Mouse (Mus musculus): Measurements from ENCODE around the gene Miga1. TPM values are rescaled to one million over a fixed set of nuclear protein-coding genes. Genes with fewer than 3 reads are reported as not detected.

Gene Miga1
- polyA plus RNA-seq (2012; rRNA removed), result 10.1 and 10.6 TPM in 2 replicates

DNA sequence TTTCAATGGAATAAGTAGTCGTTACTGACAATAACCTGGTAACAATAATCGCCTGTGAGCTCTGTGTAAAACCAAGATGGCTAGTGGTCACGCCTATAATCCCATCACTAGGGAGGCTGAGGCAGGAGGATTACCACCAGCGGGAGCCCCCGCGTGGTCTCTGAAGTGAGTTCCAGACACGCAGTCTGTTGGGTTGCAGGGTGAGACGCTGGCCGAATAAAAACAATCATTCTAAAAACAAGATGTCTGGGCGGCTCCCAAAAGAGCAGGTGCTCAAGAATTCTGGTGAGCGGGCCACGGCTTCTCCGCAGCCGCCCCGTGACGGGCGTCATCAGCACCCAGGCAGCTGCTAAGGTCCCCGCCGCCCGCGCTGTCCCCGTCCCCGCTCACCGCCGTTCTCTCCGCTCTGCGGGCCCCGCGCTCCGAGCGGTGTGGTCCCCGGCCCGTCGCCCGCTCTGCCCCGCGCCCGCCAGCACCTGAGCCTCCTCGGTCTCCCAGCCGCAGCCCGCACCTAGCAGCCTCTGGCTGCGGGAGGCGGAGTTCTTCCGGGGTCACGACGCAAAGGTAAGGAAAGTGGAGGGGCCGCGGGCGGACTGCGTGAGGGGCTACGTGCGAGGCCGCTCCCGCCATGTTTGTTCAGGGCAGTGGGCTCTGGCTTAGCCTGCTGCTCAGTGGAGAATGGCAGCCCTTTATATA is at the start of gene Miga1:
TSS of gene Miga1 (minus strand) at position 546 of the 696 bp plus-strand sequence.
- H3K27me3 ChIP-seq (replicated peaks; ENCODE audit: control insufficient read depth, insufficient read depth, low read length), result no peaks in the 10 kb centered on the region
- peak; percentile 72 for DNase-seq
- H3K4me3 ChIP-seq (ENCODE audit: insufficient read depth, low read depth, low read length), result peak within 1 kb of the TSS; percentile 97
- H3K27ac ChIP-seq (ENCODE audit: insufficient read depth, low read depth, low read length), result 0 out of 2 replicates have a peak within 1 kb of the TSS, but pooled peaks have one; percentile 12
- 3% methylated on average over 54 of the region's 54 CpGs for WGBS
- H3K4me1 ChIP-seq (ENCODE audit: control insufficient read depth, insufficient read depth, low read length), result peaks cover 4% of the 10 kb centered on the region
- TF ChIP-seq POLR2A (IDR thresholded peaks at IDR 0.05; ENCODE audit: low read depth, low read length), result no peak
- no peak for TF ChIP-seq CTCF (conservative IDR thresholded peaks at IDR 0.05; ENCODE audit: insufficient read depth, insufficient read length, low read depth, low read length)
- no peaks in the 10 kb centered on the region; the same call in 1 of the 2 replicates for H3K36me3 ChIP-seq (ENCODE audit: control insufficient read depth, insufficient read depth, low read length)

DNA sequence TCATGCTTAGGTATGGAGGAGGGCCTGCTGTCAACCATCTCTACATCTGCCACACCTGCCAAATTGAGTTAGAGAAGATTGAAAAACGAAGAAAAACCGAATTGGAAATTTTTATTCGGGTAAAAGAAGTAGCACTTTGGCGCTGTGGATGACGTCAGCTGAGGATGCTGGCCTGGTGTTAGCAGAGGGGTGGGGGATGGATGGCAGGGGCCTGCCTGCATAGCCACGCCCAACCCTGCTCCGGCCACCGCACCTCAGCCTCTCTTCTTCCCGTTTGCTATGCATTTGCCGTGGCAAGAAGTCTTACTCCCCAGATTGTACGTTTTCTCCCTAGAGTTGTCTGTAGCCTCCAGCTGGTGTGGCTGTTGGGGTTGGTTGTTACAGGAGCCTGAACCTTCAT is 43.9 kb upstream of the Miga1 start:
- peaks cover 9% of the 10 kb centered on the region for H3K36me3 ChIP-seq (ENCODE audit: control insufficient read depth, insufficient read depth, low read length)
- WGBS, result 74% methylated on average over 11 of the region's 11 CpGs
- TF ChIP-seq POLR2A (IDR thresholded peaks at IDR 0.05; ENCODE audit: low read depth, low read length) (no peak), CTCF (conservative IDR thresholded peaks at IDR 0.05; ENCODE audit: insufficient read depth, insufficient read length, low read depth, low read length) (no peak)

DNA sequence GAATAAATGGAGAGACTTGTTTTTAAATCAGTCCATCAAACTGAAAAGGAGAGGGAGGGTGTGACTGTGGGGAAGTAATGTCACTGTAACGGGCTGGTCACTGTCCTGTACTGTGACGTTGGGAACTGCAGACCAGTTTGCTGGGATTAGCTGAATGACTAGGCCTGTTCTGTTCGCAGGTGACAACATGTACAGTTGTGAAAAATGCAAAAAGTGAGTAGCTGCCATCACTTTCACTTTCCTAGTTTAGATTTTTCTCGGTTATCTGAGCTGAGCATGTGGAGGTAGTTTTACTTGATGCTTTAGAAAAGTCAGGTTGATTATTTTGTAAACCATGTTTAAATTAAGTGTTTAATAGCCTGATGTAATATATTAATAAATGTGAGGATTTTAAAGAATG is 35.9 kb upstream of the Miga1 start:
- TF ChIP-seq CTCF (conservative IDR thresholded peaks at IDR 0.05; ENCODE audit: insufficient read depth, insufficient read length, low read depth, low read length) (no peak), POLR2A (IDR thresholded peaks at IDR 0.05; ENCODE audit: low read depth, low read length) (no peak)
- Histone ChIP-seq H3K27ac (ENCODE audit: insufficient read depth, low read depth, low read length) (no peak overlapping the region), H3K4me3 (ENCODE audit: insufficient read depth, low read depth, low read length) (no peak overlapping the region), H3K36me3 (ENCODE audit: control insufficient read depth, insufficient read depth, low read length) (peaks cover 16% of the 10 kb centered on the region), H3K27me3 (replicated peaks; ENCODE audit: control insufficient read depth, insufficient read depth, low read length) (no peaks in the 10 kb centered on the region), H3K4me1 (ENCODE audit: control insufficient read depth, insufficient read depth, low read length) (no peaks in the 10 kb centered on the region)
- WGBS, result 86% methylated on average over 4 of the region's 4 CpGs
- DNase-seq, result no peak

More for the DNA sequence above, 43.9 kb upstream of the Miga1 start:
- Histone ChIP-seq H3K27ac (ENCODE audit: insufficient read depth, low read depth, low read length) (no peak overlapping the region), H3K4me3 (ENCODE audit: insufficient read depth, low read depth, low read length) (no peak overlapping the region), H3K27me3 (replicated peaks; ENCODE audit: control insufficient read depth, insufficient read depth, low read length) (no peaks in the 10 kb centered on the region), H3K4me1 (ENCODE audit: control insufficient read depth, insufficient read depth, low read length) (no peaks in the 10 kb centered on the region)
- DNase-seq, result no peak

DNA sequence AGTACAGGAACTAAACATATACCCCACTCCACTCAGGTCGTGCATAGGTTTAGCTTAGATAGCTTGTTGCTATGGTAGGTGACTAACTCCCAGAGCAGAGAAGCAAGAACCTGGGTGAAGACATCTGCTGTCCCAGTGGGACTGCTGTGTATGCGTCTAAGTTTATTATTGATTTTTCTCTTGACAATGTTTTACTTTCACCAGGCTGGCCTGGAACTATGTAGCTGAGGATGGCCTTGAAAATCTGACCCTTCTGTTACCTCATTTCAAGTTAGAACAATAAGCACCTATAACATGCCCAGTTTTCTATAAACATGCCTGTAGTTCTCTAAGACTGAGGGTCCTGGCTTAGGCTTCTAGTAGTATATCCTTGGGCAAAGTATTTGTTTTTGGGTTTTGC is 24.0 kb upstream of the Miga1 start:
- DNase-seq, result no peak
- no peaks in the 10 kb centered on the region for H3K27me3 ChIP-seq (replicated peaks; ENCODE audit: control insufficient read depth, insufficient read depth, low read length)
- TF ChIP-seq CTCF (conservative IDR thresholded peaks at IDR 0.05; ENCODE audit: insufficient read depth, insufficient read length, low read depth, low read length) (no peak), POLR2A (IDR thresholded peaks at IDR 0.05; ENCODE audit: low read depth, low read length) (no peak)
- H3K4me3 ChIP-seq (ENCODE audit: insufficient read depth, low read depth, low read length), result no peak overlapping the region
- H3K27ac ChIP-seq (ENCODE audit: insufficient read depth, low read depth, low read length), result no peak overlapping the region
- H3K36me3 ChIP-seq (ENCODE audit: control insufficient read depth, insufficient read depth, low read length), result peaks cover 11% of the 10 kb centered on the region
- no peaks in the 10 kb centered on the region; the same call in 1 of the 2 replicates for H3K4me1 ChIP-seq (ENCODE audit: control insufficient read depth, insufficient read depth, low read length)
- 71% methylated on average over 2 of the region's 2 CpGs for WGBS

DNA sequence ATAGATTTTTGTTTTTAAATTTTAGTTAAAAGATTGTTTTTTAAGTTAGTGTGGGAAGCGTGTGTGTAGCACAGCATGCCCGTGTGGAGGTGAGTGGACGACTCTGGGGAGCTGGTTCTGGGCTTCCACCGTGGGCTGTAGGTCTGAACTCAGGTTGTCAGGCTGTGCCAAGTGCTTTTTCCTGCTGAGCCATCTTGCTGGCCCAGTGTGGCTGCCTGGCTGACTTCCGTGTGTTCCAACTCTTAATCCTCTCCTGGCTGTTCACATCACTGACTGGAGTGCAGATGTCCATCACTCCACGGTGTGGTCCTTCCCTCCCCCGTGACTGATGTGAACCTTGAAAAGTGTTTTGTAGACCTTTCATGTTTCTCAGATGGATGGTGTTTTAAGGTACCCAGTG is 18.9 kb upstream of the Miga1 start:
- peaks cover 5% of the 10 kb centered on the region for H3K36me3 ChIP-seq (ENCODE audit: control insufficient read depth, insufficient read depth, low read length)
- no peak for TF ChIP-seq CTCF (conservative IDR thresholded peaks at IDR 0.05; ENCODE audit: insufficient read depth, insufficient read length, low read depth, low read length)
- TF ChIP-seq POLR2A (IDR thresholded peaks at IDR 0.05; ENCODE audit: low read depth, low read length), result no peak
- WGBS, result 78% methylated on average over 7 of the region's 7 CpGs
- H3K27ac ChIP-seq (ENCODE audit: insufficient read depth, low read depth, low read length), result no peak overlapping the region
- no peak overlapping the region for H3K4me3 ChIP-seq (ENCODE audit: insufficient read depth, low read depth, low read length)
- no peak for DNase-seq
- H3K27me3 ChIP-seq (replicated peaks; ENCODE audit: control insufficient read depth, insufficient read depth, low read length), result no peaks in the 10 kb centered on the region
- H3K4me1 ChIP-seq (ENCODE audit: control insufficient read depth, insufficient read depth, low read length), result no peaks in the 10 kb centered on the region; the same call in 1 of the 2 replicates

DNA sequence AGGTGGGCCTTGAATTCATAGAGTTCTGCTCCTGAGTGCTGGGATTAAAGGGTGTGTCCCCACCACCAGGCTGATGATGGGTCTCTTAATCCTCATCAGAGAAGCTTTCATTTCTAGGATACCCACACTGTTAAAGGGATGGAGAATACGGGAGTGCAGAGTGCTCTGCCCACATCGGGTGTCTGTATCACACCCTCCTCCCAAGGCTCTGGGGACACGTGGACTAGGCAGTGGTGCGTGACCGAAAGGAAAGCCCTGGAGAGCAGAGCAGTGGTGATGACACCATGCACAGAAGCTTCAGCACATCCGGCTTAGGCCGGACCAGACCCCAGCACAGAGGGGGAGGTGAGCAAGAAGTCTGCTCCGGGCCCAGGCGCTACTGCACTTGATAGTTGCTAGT is 16.5 kb upstream of the Miga1 start:
- Histone ChIP-seq H3K4me3 (ENCODE audit: insufficient read depth, low read depth, low read length) (no peak overlapping the region), H3K27ac (ENCODE audit: insufficient read depth, low read depth, low read length) (no peak overlapping the region), H3K4me1 (ENCODE audit: control insufficient read depth, insufficient read depth, low read length) (no peaks in the 10 kb centered on the region; the same call in 1 of the 2 replicates), H3K27me3 (replicated peaks; ENCODE audit: control insufficient read depth, insufficient read depth, low read length) (no peaks in the 10 kb centered on the region), H3K36me3 (ENCODE audit: control insufficient read depth, insufficient read depth, low read length) (no peaks in the 10 kb centered on the region; the same call in 1 of the 2 replicates)
- WGBS, result 39% methylated on average over 9 of the region's 9 CpGs
- no peak for TF ChIP-seq CTCF (conservative IDR thresholded peaks at IDR 0.05; ENCODE audit: insufficient read depth, insufficient read length, low read depth, low read length)
- TF ChIP-seq POLR2A (IDR thresholded peaks at IDR 0.05; ENCODE audit: low read depth, low read length), result no peak
- DNase-seq, result peak; percentile 34

DNA sequence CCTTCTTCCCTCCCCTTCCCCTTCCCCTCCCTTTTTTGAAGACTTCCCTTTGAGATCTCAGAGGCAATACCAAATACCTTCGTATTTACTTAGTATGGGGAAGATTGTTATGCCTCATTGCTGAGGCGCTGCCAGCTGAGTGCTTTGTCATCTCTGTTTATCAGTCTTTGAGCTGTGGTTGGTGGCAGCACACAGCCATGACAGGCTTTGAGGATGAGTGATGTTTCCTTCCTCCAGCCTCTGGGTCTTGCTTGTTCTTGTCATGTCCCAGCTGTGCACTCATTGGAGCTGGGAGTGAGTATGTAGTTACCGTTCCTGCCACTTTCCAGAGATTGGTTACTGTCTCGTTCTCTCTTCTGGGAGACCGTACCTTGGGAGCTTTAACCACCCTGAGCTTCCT is 15.2 kb upstream of the Miga1 start:
- H3K4me1 ChIP-seq (ENCODE audit: control insufficient read depth, insufficient read depth, low read length), result peaks cover 9% of the 10 kb centered on the region
- no peak overlapping the region for H3K27ac ChIP-seq (ENCODE audit: insufficient read depth, low read depth, low read length)
- WGBS, result 45% methylated on average over 5 of the region's 5 CpGs
- no peaks in the 10 kb centered on the region for H3K36me3 ChIP-seq (ENCODE audit: control insufficient read depth, insufficient read depth, low read length)
- TF ChIP-seq CTCF (conservative IDR thresholded peaks at IDR 0.05; ENCODE audit: insufficient read depth, insufficient read length, low read depth, low read length) (no peak), POLR2A (IDR thresholded peaks at IDR 0.05; ENCODE audit: low read depth, low read length) (no peak)
- DNase-seq, result peak; percentile 36
- H3K4me3 ChIP-seq (ENCODE audit: insufficient read depth, low read depth, low read length), result no peak overlapping the region
- H3K27me3 ChIP-seq (replicated peaks; ENCODE audit: control insufficient read depth, insufficient read depth, low read length), result no peaks in the 10 kb centered on the region
